Mouse (Mus musculus) heart, postnatal 4 days (tissue): ENCODE results near the gene Ddx41. TPM values are rescaled to one million over a fixed set of nuclear protein-coding genes. Genes with fewer than 3 reads are reported as not detected.

Experiments used
- microRNA-seq, 2 experiments: library from miRNA; unstranded; fragments of <30 nt; microRNA quantifications; one replicate each; pipeline ENCODE4 v1.2.0; 2021 to 2022
- total RNA-seq, 2 experiments: library from RNA; stranded (reverse); gene quantifications; 2 replicates each; pipeline ENCODE4 v1.2.3; 2021

Ddx41 gene
- total RNA-seq, 2 experiments from 2014 or later = 16.9 to 18.5 TPM

Small RNA genes lying within 50 kb of the gene (microRNA-seq; reads per million reads assigned to microRNA genes)
- 6.9 to 8.8 reads per million in 2 experiments for gene Mir6945

Other genes with a start within 250 kb of the Ddx41 start
- gene Prelid1, start 216.2 kb downstream of the Ddx41 start, total RNA-seq = 100 to 1,000 TPM; 157 to 172 TPM
- gene Rab24, start 214.7 kb downstream of the Ddx41 start, total RNA-seq = 10 to 100 TPM; 39.5 to 39.9 TPM
- gene Mxd3, start 206.8 kb downstream of the Ddx41 start, total RNA-seq = 10 to 100 TPM; 18.3 to 20.6 TPM
- gene Lman2, start 173.9 kb downstream of the Ddx41 start, total RNA-seq = 10 to 100 TPM; 54.1 to 59.3 TPM
- gene Rgs14, start 166.9 kb downstream of the Ddx41 start, total RNA-seq = under 1 TPM in 1 of 2 experiments, not detected in 1; 0.70 TPM
- gene Slc34a1, start 138.5 kb downstream of the Ddx41 start, total RNA-seq = not detected
- gene Pfn3, start 121.4 kb downstream of the Ddx41 start, total RNA-seq = not detected
- gene F12, start 109.9 kb downstream of the Ddx41 start, total RNA-seq = not detected
- 10 to 100 TPM; 29.9 to 31.1 TPM for gene Grk6, start 91.6 kb downstream of the Ddx41 start, total RNA-seq
- 1 to 10 TPM; 2.1 to 2.3 TPM for gene Prr7, start 72.4 kb downstream of the Ddx41 start, total RNA-seq
- gene Dbn1, start 48.5 kb downstream of the Ddx41 start, total RNA-seq = 10 to 100 TPM; 64.5 to 66.8 TPM
- 100 to 1,000 TPM; 115 to 119 TPM for gene Pdlim7, start 23.0 kb downstream of the Ddx41 start, total RNA-seq
- 1 to 10 TPM; 1.0 to 1.1 TPM for gene Dok3, start 7.4 kb downstream of the Ddx41 start, total RNA-seq
- 10 to 100 TPM; 21.2 to 24.0 TPM for gene Fam193b, start 34.5 kb upstream of the Ddx41 start, total RNA-seq
- 100 to 1,000 TPM; 116 to 121 TPM for gene Tmed9, start 37.1 kb upstream of the Ddx41 start, total RNA-seq
- 10 to 100 TPM; 12.2 to 12.5 TPM for gene B4galt7, start 63.2 kb upstream of the Ddx41 start, total RNA-seq
- gene Caml, start 86.3 kb upstream of the Ddx41 start, total RNA-seq = 10 to 100 TPM; 16.2 to 17.7 TPM
- 10 to 100 TPM; 33.8 to 34.3 TPM for gene Ddx46, start 98.4 kb upstream of the Ddx41 start, total RNA-seq
- 10 to 100 TPM; 77.3 to 82.3 TPM for gene B230219D22Rik, start 156.5 kb upstream of the Ddx41 start, total RNA-seq
- gene Txndc15, start 178.0 kb upstream of the Ddx41 start, total RNA-seq = 10 to 100 TPM; 35.7 to 36.6 TPM
- gene Pcbd2, start 190.7 kb upstream of the Ddx41 start, total RNA-seq = 10 to 100 TPM; 42.2 to 45.7 TPM
- under 1 TPM in 1 of 2 experiments, not detected in 1; 0.33 TPM for gene Catsper3, start 247.9 kb upstream of the Ddx41 start, total RNA-seq